Mouse (Mus musculus) neural tube, embryonic 12.5 days (tissue): ENCODE data around the gene Il10rb. TPM values are rescaled to one million over a fixed set of nuclear protein-coding genes. Genes with fewer than 3 reads are reported as not detected.

Experiments used
- polyA plus RNA-seq: library from polyadenylated mRNA; unstranded; fragments of >200 nt; fragmentation: Nextera tagmentation; extraction: Ambion mirVana; gene quantifications from 2 replicates; pipeline ENCODE4 v1.2.1, GENCODE M21; 2016

The Il10rb gene
- polyA plus RNA-seq, 1 experiment from 2014 or later = 9.0 TPM

Other genes with a start within 250 kb of the Il10rb start
- 2.9 TPM in 2 replicates for gene Olig2, start 180.7 kb upstream of the Il10rb start, polyA plus RNA-seq
- gene Olig1, start 136.4 kb upstream of the Il10rb start, polyA plus RNA-seq = 3.1 and 5.1 TPM in 2 replicates
- gene Ifnar2, start 33.4 kb upstream of the Il10rb start, polyA plus RNA-seq = 30.7 and 35.4 TPM in 2 replicates
- not detected in 2 replicates for gene Gm21970, start 14.4 kb upstream of the Il10rb start, polyA plus RNA-seq
- gene Ifnar1, start 79.1 kb downstream of the Il10rb start, polyA plus RNA-seq = 55.2 and 56.5 TPM in 2 replicates
- 46.9 TPM in 2 replicates for gene Ifngr2, start 140.9 kb downstream of the Il10rb start, polyA plus RNA-seq
- 58.0 and 58.5 TPM in 2 replicates for gene Tmem50b, start 191.6 kb downstream of the Il10rb start, polyA plus RNA-seq
- gene Dnajc28, start 212.9 kb downstream of the Il10rb start, polyA plus RNA-seq = 6.3 and 6.4 TPM in 2 replicates
- gene Gart, start 240.8 kb downstream of the Il10rb start, polyA plus RNA-seq = 89.0 and 92.3 TPM in 2 replicates
- gene Son, start 241.3 kb downstream of the Il10rb start, polyA plus RNA-seq = 141 and 154 TPM in 2 replicates